Mouse (Mus musculus): ENCODE measurements around the gene Ppfia2. TPM values are rescaled to one million over a fixed set of nuclear protein-coding genes. Genes with fewer than 3 reads are reported as not detected.

The Ppfia2 gene
- total RNA-seq (2023), result not detected

GRCm38 (mm10) chr10:106469855-106470532 is at the start of gene Ppfia2:
Gene Ppfia2, plus strand, starts transcription at chr10:106470339.

Measured in CD4-positive naive resting alpha-beta T cell, adult 57 days (primary cell).